Mouse (Mus musculus) bone marrow, adult 2 months (tissue): ENCODE data around the gene Jup. TPM values are rescaled to one million over a fixed set of nuclear protein-coding genes. Genes with fewer than 3 reads are reported as not detected.

ENCODE experiments used
- H3K27ac ChIP-seq: fragments of 200-500 bp; 2 replicates; pipeline ENCODE4 v1.5.1; 2012; ENCODE audit warnings: low read depth, mild to moderate bottlenecking, control low read depth, inconsistent platforms, low read length; ENCODE audit not compliant: control insufficient read depth, poor library complexity, insufficient read depth
- H3K4me1 ChIP-seq: fragments of 200-500 bp; 2 replicates; pipeline ENCODE4 v1.6.1; 2011; ENCODE audit warnings: low read length; ENCODE audit not compliant: control insufficient read depth, insufficient read depth
- H3K4me3 ChIP-seq: fragments of 200-500 bp; replicated peaks from 2 replicates; pipeline ENCODE3; 2011; ENCODE audit warnings: mild to moderate bottlenecking, low read depth, low read length, control low read depth; ENCODE audit not compliant: control insufficient read depth
- CTCF ChIP-seq: fragments of 200-500 bp; IDR thresholded peaks from 2 replicates; pipeline ENCODE4 v1.5.1; 2011; ENCODE audit warnings: low read length, control low read depth; ENCODE audit not compliant: control insufficient read depth, insufficient read depth
- POLR2A ChIP-seq: fragments of 200-500 bp; IDR thresholded peaks from 2 replicates; pipeline ENCODE4 v1.6.1; 2011; ENCODE audit warnings: low read depth, mild to moderate bottlenecking, control low read depth, low read length, borderline replicate concordance; ENCODE audit not compliant: control insufficient read depth
- WGBS: fragments of 180-500 bp; shearing (Covaris S2); methylation state at CpG from one replicate; pipeline ENCODE4 v1.1.7; 2018; 5-methylcytosine and 5-hydroxymethylcytosine counted together
- polyA plus RNA-seq: library from polyadenylated mRNA; stranded (reverse); fragments of >200 nt; gene quantifications from 2 replicates; pipeline ENCODE4 v1.2.4, GENCODE M21; 2011; ENCODE audit warnings: low replicate concordance; ENCODE audit not compliant: missing spikeins, insufficient read depth, insufficient read length

Jup gene
- polyA plus RNA-seq, 1 experiment: 11.1 TPM

DNA sequence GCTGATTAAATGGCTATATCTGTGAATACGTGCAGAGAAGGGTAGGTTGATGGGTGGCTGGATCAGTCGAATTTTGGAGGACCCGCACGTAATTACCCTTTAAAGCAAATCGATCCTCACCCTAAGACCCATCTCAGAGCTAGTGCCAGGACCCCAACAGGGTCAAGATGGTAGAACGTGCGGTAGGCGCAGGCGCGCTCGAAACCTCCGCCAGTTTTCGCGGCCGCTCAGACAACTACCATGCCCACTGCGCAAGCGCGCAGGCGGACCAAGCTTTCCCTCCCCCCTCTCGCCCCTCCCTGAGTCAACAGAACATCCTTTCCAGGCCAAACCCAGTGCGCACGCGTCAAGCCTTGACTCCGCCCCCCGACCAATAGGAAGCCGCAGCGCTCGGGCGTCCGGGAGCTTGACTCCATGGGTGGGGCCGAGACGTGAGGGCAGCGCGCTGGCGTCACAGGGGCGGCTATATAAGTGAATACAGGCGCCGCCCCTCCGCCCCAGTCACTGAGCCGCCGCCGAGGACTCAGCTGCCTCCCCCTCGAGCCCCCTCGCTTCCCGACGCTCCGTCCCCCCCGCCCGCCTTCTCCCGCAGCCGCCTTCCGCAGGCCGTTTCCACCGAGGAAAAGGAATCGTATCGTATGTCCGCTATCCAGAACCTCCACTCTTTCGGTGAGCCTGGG is 77.9 kb downstream of the Jup start, which contains the start of gene Eif1:
Gene Eif1, plus strand, starts transcription at position 394 of the 680 bp plus-strand sequence.
- TF ChIP-seq CTCF (no peak), POLR2A (peak; percentile 39; the same call in 1 of the 2 replicates)
- WGBS: under 1% methylated on average over 58 of the region's 58 CpGs
- Histone ChIP-seq H3K4me1 (no peaks in the 10 kb centered on the region; the same call in 1 of the 2 replicates), H3K4me3 (peak within 1 kb of the TSS; percentile 92), H3K27ac (peak within 1 kb of the TSS; percentile 99)

Other genes with a start within 250 kb of the Jup start
- gene Krt19, start 249.1 kb downstream of the Jup start, polyA plus RNA-seq: not detected in 2 replicates
- gene Krt9, start 204.5 kb downstream of the Jup start, polyA plus RNA-seq: not detected in 2 replicates
- gene Krt14, start 190.2 kb downstream of the Jup start, polyA plus RNA-seq: not detected in 2 replicates
- not detected in 2 replicates for gene Krt16, start 148.9 kb downstream of the Jup start, polyA plus RNA-seq
- gene Krt17, start 136.7 kb downstream of the Jup start, polyA plus RNA-seq: 2.1 TPM in 1 of 2 replicates, not detected in the other
- gene Krt42, start 127.9 kb downstream of the Jup start, polyA plus RNA-seq: 2.1 TPM in 1 of 2 replicates, not detected in the other
- gene Eif1, start 77.9 kb downstream of the Jup start, polyA plus RNA-seq: 807 and 1,107 TPM in 2 replicates
- gene Gast, start 63.4 kb downstream of the Jup start, polyA plus RNA-seq: not detected in 2 replicates
- gene Hap1, start 41.6 kb downstream of the Jup start, polyA plus RNA-seq: 1.1 and 11.9 TPM in 2 replicates
- 0.45 and 3.9 TPM in 2 replicates for gene P3h4, start 17.1 kb upstream of the Jup start, polyA plus RNA-seq
- gene Fkbp10, start 17.9 kb upstream of the Jup start, polyA plus RNA-seq: 1.7 and 7.0 TPM in 2 replicates
- 5.8 and 21.5 TPM in 2 replicates for gene Nt5c3b, start 44.0 kb upstream of the Jup start, polyA plus RNA-seq
- gene Klhl10, start 44.2 kb upstream of the Jup start, polyA plus RNA-seq: not detected in 2 replicates
- 1.2 and 2.7 TPM in 2 replicates for gene Klhl11, start 75.0 kb upstream of the Jup start, polyA plus RNA-seq
- 12.8 and 31.2 TPM in 2 replicates for gene Acly, start 130.2 kb upstream of the Jup start, polyA plus RNA-seq
- 0.35 TPM in 1 of 2 replicates, not detected in the other for gene Ttc25, start 147.8 kb upstream of the Jup start, polyA plus RNA-seq
- 25.0 and 35.7 TPM in 2 replicates for gene Cnp, start 177.1 kb upstream of the Jup start, polyA plus RNA-seq
- 7.5 and 13.1 TPM in 2 replicates for gene Nkiras2, start 221.5 kb upstream of the Jup start, polyA plus RNA-seq
- gene Dnajc7, start 222.4 kb upstream of the Jup start, polyA plus RNA-seq: 603 and 838 TPM in 2 replicates